Mouse (Mus musculus): Measurements from ENCODE around the gene 2700097O09Rik. TPM values are rescaled to one million over a fixed set of nuclear protein-coding genes. Genes with fewer than 3 reads are reported as not detected.

2700097O09Rik gene
- polyA plus RNA-seq, 1 experiment = 24.8 TPM

- Histone ChIP-seq H3K27me3 (ENCODE audit: control insufficient read depth, insufficient read depth, low read length) (no peaks in the 10 kb centered on the region), H3K4me3 (replicated peaks; ENCODE audit: insufficient read depth, low read depth, low read length) (no peak overlapping the region), H3K27ac (ENCODE audit: insufficient read depth, low read length) (no peak overlapping the region), H3K4me1 (ENCODE audit: control insufficient read depth, insufficient read depth, low read length) (no peaks in the 10 kb centered on the region)
- no peak for TF ChIP-seq POLR2A (IDR thresholded peaks at IDR 0.05; ENCODE audit: borderline replicate concordance, insufficient read depth, low read length)
- TF ChIP-seq CTCF (IDR thresholded peaks at IDR 0.05; ENCODE audit: borderline replicate concordance, insufficient read depth, low read depth, low read length) = no peak
- no peak for DNase-seq
- 85% methylated on average over 7 of the region's 7 CpGs for WGBS
These were observed 60.5 kb downstream of the 2700097O09Rik start for GRCm38 (mm10) chr12:55019421-55019877.

- no peak for DNase-seq
- no peaks in the 10 kb centered on the region for H3K4me1 ChIP-seq (ENCODE audit: control insufficient read depth, insufficient read depth, low read length)
- TF ChIP-seq CTCF (IDR thresholded peaks at IDR 0.05; ENCODE audit: borderline replicate concordance, insufficient read depth, low read depth, low read length) = no peak
- no peak for TF ChIP-seq POLR2A (IDR thresholded peaks at IDR 0.05; ENCODE audit: borderline replicate concordance, insufficient read depth, low read length)
- no peak overlapping the region for H3K27ac ChIP-seq (ENCODE audit: insufficient read depth, low read length)
- H3K27me3 ChIP-seq (ENCODE audit: control insufficient read depth, insufficient read depth, low read length) = no peaks in the 10 kb centered on the region
- no peak overlapping the region for H3K4me3 ChIP-seq (replicated peaks; ENCODE audit: insufficient read depth, low read depth, low read length)
- 53% methylated on average over 9 of the region's 9 CpGs for WGBS
These were observed 62.7 kb downstream of the 2700097O09Rik start for GRCm38 (mm10) chr12:55017119-55017721.

GRCm38 (mm10) chr12:55016339-55017118 is 63.4 kb downstream of the 2700097O09Rik start:
- no peak for DNase-seq
- no peaks in the 10 kb centered on the region for H3K4me1 ChIP-seq (ENCODE audit: control insufficient read depth, insufficient read depth, low read length)
- WGBS = 72% methylated on average over 8 of the region's 8 CpGs
- no peaks in the 10 kb centered on the region for H3K27me3 ChIP-seq (ENCODE audit: control insufficient read depth, insufficient read depth, low read length)
- H3K4me3 ChIP-seq (replicated peaks; ENCODE audit: insufficient read depth, low read depth, low read length) = no peak overlapping the region
- TF ChIP-seq POLR2A (IDR thresholded peaks at IDR 0.05; ENCODE audit: borderline replicate concordance, insufficient read depth, low read length) (no peak), CTCF (IDR thresholded peaks at IDR 0.05; ENCODE audit: borderline replicate concordance, insufficient read depth, low read depth, low read length) (no peak)
- no peak overlapping the region for H3K27ac ChIP-seq (ENCODE audit: insufficient read depth, low read length)

GRCm38 (mm10) chr12:55015428-55015827 is 64.5 kb downstream of the 2700097O09Rik start:
- H3K27ac ChIP-seq (ENCODE audit: insufficient read depth, low read length) = no peak overlapping the region
- no peak overlapping the region for H3K4me3 ChIP-seq (replicated peaks; ENCODE audit: insufficient read depth, low read depth, low read length)
- no peaks in the 10 kb centered on the region for H3K27me3 ChIP-seq (ENCODE audit: control insufficient read depth, insufficient read depth, low read length)
- no peak for DNase-seq
- no peak for TF ChIP-seq CTCF (IDR thresholded peaks at IDR 0.05; ENCODE audit: borderline replicate concordance, insufficient read depth, low read depth, low read length)
- no peak for TF ChIP-seq POLR2A (IDR thresholded peaks at IDR 0.05; ENCODE audit: borderline replicate concordance, insufficient read depth, low read length)
- WGBS = 91% methylated on average over 5 of the region's 5 CpGs
- H3K4me1 ChIP-seq (ENCODE audit: control insufficient read depth, insufficient read depth, low read length) = no peaks in the 10 kb centered on the region

- Histone ChIP-seq H3K4me3 (replicated peaks; ENCODE audit: insufficient read depth, low read depth, low read length) (no peak within 1 kb of the TSS), H3K4me1 (ENCODE audit: control insufficient read depth, insufficient read depth, low read length) (no peaks in the 10 kb centered on the region), H3K27me3 (ENCODE audit: control insufficient read depth, insufficient read depth, low read length) (no peaks in the 10 kb centered on the region), H3K27ac (ENCODE audit: insufficient read depth, low read length) (no peak within 1 kb of the TSS)
- WGBS = 64% methylated on average over 6 of the region's 6 CpGs
- DNase-seq = no peak
- TF ChIP-seq CTCF (IDR thresholded peaks at IDR 0.05; ENCODE audit: borderline replicate concordance, insufficient read depth, low read depth, low read length) = no peak
- no peak for TF ChIP-seq POLR2A (IDR thresholded peaks at IDR 0.05; ENCODE audit: borderline replicate concordance, insufficient read depth, low read length)
These were observed 66.1 kb downstream of the 2700097O09Rik start, which contains the start of gene Baz1a for GRCm38 (mm10) chr12:55013626-55014398. Gene Baz1a, minus strand, starts transcription at chr12:55014348.

GRCm38 (mm10) chr12:55013031-55013430 is 66.9 kb downstream of the 2700097O09Rik start:
- TF ChIP-seq CTCF (IDR thresholded peaks at IDR 0.05; ENCODE audit: borderline replicate concordance, insufficient read depth, low read depth, low read length) = no peak
- TF ChIP-seq POLR2A (IDR thresholded peaks at IDR 0.05; ENCODE audit: borderline replicate concordance, insufficient read depth, low read length) = no peak
- 91% methylated on average over 1 of the region's 1 CpGs for WGBS
- H3K27me3 ChIP-seq (ENCODE audit: control insufficient read depth, insufficient read depth, low read length) = no peaks in the 10 kb centered on the region
- H3K27ac ChIP-seq (ENCODE audit: insufficient read depth, low read length) = no peak overlapping the region
- no peaks in the 10 kb centered on the region for H3K4me1 ChIP-seq (ENCODE audit: control insufficient read depth, insufficient read depth, low read length)
- no peak for DNase-seq
- no peak overlapping the region for H3K4me3 ChIP-seq (replicated peaks; ENCODE audit: insufficient read depth, low read depth, low read length)

- no peak for DNase-seq
- TF ChIP-seq CTCF (IDR thresholded peaks at IDR 0.05; ENCODE audit: borderline replicate concordance, insufficient read depth, low read depth, low read length) (no peak), POLR2A (IDR thresholded peaks at IDR 0.05; ENCODE audit: borderline replicate concordance, insufficient read depth, low read length) (no peak)
- 85% methylated on average over 14 of the region's 14 CpGs for WGBS
- H3K4me1 ChIP-seq (ENCODE audit: control insufficient read depth, insufficient read depth, low read length) = no peaks in the 10 kb centered on the region
- H3K27ac ChIP-seq (ENCODE audit: insufficient read depth, low read length) = no peak overlapping the region
- H3K27me3 ChIP-seq (ENCODE audit: control insufficient read depth, insufficient read depth, low read length) = no peaks in the 10 kb centered on the region; the same call in 1 of the 2 replicates
- H3K4me3 ChIP-seq (replicated peaks; ENCODE audit: insufficient read depth, low read depth, low read length) = no peak overlapping the region
These were observed 72.4 kb downstream of the 2700097O09Rik start for GRCm38 (mm10) chr12:55007361-55008008.
